Mouse (Mus musculus) NIH3T3 (cell line): ENCODE results near the gene Tmem119.
"Not testable (repeated sequence)": the region's sequence is repeated elsewhere in the genome, so short reads cannot be mapped to it uniquely, and the experiment has no call there.

Source experiments
- DNase-seq: peaks from one replicate; pipeline ENCODE4 v3.0.0-alpha.2; 2012; ENCODE audit warnings: low read depth

Tmem119 gene

DNA sequence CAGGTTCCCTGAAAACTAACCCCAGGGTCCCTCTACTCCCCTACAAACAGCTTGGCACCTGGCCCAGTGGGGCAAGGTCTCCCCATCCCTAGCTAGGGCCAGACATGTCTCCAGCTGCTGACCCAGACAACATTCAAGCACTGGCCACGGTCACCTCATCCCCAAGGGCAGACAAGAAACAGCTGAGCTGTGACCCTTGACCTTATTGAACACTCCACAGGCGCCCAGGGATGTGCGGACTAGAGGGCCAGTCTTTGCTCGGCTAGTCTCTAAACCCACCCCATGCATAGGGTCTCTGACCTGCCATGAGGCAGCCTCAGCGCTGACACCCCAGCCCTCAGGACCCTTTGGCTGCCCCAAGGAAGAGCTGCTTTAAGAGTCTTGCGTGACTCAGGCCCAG lies 11.7 kb downstream of the Tmem119 start:
- no peak for DNase-seq

DNA sequence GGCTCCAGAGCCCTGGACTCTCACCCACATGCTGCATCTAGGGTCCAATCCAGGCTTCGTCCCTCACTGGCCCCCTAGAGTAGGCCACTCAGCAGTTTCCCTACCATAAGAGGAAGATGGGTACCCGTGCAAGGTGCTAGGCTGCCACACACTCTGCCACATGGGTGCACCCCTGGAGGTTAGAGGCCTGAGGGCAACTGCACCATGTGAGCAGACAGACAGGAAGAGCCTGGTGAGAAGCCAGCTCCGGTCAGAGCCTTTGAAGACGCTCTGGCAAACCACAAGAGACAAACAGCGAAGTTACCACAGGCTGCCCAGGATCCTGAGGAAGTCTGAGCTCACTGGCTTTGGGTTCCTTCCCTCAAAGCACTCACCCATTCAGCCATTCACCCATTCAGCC lies 13.3 kb downstream of the Tmem119 start:
- DNase-seq: no peak

DNA sequence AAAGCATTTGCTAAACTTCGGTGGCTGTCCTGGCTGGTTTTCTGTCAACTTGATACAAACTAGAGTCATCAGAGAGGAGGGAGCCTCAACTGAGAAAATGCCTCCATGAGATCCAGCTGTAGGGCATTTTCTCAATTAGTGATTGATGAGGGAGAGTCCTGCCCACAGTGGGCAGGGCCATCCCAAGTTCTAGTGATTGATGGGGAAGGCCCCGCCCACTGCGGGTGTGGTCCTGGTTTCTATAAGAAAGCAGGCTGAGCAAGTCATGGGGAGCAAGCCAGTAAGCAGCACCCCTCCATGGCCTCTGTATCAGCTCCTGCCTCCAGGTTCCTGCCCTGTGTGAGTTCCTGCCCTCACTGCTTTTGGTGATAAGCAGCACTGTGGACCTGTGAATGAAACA lies 16.2 kb downstream of the Tmem119 start:
- DNase-seq: peak; percentile 94

DNA sequence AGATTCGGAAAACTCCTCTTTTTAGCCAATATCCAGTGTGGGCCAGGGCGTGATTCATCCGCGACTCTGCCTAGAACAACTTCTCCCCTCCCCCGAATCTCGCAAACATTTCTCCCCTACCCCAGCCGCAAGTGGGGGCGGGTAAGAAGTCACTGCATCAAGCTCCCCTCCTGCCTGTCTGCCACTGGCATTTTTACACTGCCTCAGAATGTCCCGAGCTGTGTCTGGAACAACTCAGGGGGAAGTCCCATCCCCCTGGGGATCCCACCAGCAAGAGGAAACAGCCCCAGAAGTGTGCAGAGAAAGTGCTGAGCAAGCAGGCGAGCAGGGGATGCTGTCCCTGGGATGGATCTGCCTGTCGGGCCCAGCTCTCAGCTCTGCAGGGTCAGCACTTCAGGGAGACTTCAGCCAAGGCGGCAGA lies 16.7 kb downstream of the Tmem119 start:
- DNase-seq: peak; percentile 92

DNA sequence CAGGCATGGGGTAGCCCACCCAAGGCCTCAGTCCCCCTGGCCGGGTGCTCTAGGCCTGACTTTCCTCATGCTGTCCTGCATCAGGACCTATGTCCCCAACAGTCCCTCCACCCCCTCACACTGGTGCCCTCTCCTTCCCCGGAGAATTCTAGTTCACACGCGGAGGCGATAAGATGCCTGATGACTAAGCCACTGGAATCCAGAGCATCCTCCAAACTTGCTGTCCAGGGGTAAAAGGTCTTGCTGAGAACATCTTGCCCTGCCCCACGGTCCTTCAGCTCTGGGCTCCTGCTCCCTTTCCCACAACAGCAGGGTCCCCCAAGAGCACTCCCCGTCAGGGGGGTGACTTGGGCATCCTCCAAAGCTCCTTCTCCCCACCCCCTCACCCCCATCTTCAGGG lies 17.7 kb downstream of the Tmem119 start:
- DNase-seq: peak; percentile 68

DNA sequence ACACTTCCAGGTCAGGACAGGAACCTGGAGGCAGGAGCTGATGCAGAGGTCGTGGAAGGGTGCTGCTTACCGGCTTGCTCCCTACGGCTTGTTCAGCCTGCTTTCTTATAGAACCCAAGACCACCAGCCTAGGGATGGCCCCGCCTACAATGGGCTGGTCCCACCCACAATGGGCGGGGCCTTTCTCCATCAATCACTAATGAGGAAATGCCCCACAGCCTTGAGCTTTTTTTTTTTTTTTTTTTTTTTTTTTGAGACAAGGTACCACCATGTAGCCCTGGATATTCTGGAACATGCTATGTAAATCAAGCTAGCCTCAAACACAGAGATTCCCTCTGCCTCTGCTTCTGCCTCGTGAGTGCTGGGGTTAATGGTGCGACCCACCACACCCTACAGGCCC lies 18.4 kb downstream of the Tmem119 start:
- DNase-seq: no peak

DNA sequence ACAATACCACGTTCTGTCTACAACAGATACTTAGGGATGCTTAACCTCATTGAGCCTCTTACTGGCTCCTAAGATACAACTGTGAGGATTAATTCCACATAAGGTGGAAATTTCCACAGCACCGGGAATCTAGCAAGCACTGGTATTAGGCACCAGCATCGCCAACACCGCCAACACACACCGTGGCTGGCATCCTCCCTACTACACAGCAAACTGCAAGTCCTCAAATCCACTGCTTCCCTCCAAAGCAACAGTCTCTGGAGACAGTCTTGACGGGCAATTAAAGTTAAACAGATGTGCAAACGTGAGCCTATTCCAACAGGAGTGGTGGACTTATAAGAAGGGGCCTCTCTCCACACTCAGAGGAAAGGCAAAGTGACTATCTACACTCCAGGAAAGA lies 19.1 kb downstream of the Tmem119 start:
- peak; percentile 60 for DNase-seq

DNA sequence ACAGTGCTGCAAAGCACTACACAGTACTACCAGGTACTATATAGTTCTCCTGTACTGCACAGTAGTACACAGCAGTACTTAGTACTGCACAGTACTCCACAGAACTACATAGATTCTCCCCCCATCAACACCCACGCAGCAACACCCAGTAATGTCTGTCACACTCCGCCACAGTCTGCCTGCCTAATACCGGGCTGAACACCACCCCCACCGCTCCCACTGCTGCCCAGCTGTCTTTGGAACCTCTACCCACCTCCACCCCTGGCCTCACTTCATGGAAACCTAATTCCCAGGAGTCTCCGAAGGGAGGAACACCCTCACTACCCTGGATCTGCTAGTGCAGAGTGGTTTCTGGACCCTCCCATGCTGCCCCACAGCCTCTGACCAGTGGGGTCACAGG lies 19.6 kb downstream of the Tmem119 start:
- DNase-seq: no peak

DNA sequence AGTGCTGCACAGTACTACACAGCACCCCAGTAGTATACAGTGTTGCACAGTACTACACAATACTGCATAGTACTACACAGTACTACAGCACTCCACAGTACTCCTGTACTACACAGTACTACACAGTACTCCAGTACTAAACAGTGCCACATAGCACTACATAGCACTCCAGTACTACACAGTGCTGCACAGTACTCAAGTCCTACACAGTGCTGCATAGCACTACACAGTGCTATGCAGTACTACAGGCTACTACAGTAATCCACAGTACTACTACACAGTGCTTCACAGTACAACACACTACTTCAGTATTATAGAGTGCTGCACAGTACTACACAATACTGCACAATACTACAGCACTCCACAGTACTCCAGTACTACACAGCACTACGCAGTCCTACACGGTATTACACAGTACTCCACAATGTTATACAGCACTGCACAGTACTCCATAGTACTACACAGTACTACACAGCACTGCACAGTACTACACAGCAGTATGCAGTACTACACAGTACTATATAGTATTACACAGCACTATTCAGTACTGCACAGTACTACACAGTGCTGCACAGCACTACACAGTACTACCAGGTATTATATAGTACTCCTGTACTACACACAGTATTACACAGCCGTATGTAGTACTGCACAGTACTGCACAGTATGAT lies 20.1 kb downstream of the Tmem119 start:
- no peak for DNase-seq

DNA sequence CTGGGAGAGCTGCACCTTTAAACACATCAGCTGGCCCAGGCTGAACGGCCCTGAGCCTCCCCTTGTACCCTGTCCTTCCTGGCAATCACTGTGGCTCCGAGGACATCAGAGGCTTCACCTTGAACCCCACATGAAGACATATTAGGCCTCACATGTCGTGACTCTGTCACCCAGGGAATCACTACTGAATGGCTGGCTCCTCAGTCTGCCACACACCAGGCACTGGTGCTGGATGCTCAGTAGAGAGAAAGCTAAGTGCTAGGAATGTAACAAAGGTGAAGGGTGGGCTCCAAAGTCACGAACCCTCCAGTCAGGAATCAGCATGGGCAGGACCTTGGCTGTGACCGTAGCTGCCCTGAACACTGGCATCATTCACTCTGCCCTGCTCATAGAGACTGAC lies 20.7 kb downstream of the Tmem119 start:
- DNase-seq: no peak

DNA sequence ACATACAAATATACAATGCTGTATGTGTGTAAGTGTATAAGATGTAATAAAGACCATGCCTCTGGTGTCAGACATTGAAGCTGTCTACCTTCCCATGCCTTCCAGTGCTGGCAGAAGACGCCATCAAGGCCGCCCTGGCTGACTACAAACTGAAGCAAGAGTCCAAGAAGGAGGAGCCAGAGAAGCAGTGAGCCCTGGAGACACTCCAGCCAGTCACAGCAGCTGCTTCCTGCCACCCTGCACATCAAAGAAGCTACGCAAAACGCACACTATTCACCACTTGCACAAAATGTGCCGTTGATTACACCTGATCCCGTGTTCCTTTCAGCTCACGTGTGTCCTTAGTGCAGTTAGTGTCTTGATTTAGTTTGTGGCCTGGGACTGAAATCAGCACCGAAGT lies 22.6 kb downstream of the Tmem119 start:
- DNase-seq: not testable (repeated sequence)

DNA sequence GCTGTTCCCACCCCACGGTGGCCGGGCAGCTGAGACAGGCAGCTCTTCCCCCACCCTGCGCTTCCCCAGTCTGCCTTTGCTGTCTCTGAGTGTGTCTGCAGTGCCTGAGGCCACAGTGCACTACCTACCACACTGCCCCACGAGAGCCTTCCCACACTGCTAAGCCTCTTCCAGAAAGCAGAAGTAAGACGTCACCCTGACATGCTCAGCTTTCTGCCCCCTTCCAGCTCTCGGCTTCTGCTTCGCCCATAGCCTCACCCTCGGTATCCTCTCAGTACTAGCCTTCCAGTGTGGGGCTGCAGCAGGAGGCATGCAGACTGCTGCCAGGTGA lies 23.5 kb downstream of the Tmem119 start:
- DNase-seq: no peak

DNA sequence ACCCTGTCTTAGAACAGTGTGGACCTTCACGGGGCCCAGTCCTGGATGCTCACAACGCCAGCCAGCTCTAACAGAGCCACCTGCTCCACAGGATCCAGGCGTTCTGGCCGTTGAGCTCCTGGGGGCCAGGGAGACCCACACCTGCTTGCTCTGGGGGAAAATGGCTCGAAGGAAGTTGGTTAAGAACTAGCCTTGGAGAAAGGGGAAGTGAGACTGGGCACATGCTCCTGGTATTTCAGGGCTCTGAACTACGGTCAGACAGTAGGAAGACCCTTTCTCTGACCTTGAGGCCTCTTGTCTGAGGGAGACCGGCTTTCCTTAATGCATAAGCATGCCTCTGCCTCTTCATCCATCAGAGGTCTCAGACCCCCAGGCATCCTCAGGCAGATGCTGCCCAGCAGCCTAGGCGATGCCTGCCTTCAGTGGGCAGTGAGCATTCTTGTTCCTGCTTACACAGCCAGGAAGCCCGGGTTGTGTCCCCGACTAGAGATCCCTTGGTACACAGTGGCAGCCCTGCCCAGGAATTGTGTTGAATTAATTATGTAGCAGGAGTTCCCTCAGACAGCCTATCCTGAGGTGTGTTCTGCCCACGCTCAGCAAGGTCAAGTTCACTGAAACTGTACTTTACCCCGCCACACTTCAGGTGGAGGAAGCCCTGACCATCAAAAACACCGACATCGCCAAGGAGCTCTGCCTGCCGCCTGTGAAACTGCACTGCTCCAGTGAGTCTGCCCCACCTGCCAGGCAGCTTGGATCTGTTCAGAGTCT lies 24.0 kb downstream of the Tmem119 start:
- DNase-seq: no peak

DNA sequence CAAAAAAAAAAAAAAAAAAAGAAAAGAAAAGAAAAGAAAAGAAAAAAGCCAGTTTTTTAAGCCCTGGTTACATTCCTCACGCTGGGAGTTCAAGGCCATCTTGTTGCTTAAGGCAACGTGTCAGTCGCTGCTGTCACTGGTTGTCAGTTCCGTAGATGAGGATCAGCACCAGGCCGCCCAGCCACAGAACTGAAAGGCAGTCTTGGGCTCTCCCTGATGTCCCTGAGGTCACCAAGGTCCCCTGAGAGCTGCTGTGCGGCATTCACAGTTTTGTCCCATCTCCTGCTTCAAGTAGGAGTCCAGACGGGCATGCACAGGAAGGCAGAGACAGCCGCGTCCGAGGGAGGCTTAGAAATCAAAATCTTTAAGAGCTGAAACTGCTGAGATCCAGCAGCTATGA lies 24.7 kb downstream of the Tmem119 start:
- no peak for DNase-seq

DNA sequence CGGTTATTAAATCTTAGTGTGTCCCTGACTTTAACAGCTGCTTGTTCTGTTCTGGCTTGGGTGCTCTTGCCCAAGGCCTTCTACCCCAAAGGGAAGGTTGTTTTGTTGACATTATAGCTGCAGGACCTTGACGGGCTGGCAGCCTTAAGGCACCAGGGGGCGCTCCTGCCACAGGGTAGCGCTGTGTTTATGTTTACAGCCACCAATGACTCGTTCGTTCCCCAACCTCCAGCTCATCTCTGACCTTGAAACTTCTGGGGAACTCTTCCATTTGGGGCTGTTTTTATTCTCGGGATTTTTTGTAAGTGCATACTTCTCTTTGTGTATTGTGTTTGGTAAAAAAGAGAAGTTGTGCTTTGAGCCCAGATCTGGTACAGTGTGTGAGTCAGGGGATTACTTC lies 26.7 kb downstream of the Tmem119 start:
- peak; percentile 95 for DNase-seq

DNA sequence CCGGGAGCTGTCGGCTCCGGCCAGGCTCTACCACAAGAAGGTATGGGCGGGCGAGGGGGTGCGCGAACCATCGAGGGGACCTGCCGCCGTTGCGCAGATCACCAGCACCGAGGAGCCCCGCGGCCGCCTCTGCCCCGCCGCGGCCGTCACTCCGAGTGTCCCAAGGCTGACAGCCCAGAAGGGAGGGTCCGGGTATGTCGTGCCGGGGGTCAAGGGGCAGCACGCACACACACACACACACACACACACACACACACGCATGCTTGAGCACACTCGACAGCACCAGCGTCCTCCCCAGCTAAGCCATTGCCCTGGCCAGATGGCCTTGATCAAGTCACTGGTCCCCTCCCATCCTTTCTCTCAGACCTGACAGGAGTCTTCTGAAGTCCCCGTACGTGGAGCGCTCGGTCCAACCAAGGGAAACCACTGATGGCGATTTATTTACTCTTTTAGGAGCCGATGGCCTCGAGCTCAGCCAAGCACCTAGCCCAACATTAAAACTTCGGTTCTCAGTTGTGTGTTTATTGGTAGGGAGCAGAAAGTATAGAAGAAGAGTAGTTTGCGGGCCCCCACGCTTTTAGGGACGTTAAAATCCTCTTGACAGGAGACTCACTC lies 27.3 kb downstream of the Tmem119 start:
- DNase-seq: no peak

DNA sequence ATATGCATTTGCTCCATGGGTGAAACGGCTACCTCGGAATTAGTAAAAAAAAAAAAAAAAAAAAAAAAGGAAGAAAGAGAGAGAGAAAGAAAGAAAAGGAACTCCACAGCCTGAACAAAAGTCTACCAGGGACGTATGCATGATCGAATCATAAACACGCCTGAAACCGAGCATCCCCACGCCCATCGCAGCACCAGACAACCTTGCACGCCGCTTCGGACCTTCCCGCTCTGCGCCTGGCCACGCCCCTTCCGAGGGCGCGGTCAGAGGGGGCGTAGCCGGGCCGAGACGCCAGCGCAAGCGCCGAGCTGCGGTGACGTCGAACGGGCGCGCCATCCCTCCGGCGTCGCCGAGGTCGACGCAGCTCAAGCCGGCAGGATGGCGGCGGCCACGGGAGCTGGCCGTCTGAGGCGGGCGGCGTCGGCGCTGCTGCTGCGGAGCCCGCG lies 27.8 kb downstream of the Tmem119 start, which contains the start of the genes Sart3 and Iscu:
Gene Sart3, minus strand, starts transcription at position 61 of the 446 bp plus-strand sequence.
Gene Iscu, plus strand, starts transcription at position 299 of the 446 bp plus-strand sequence.
- peak; percentile 98 for DNase-seq

DNA sequence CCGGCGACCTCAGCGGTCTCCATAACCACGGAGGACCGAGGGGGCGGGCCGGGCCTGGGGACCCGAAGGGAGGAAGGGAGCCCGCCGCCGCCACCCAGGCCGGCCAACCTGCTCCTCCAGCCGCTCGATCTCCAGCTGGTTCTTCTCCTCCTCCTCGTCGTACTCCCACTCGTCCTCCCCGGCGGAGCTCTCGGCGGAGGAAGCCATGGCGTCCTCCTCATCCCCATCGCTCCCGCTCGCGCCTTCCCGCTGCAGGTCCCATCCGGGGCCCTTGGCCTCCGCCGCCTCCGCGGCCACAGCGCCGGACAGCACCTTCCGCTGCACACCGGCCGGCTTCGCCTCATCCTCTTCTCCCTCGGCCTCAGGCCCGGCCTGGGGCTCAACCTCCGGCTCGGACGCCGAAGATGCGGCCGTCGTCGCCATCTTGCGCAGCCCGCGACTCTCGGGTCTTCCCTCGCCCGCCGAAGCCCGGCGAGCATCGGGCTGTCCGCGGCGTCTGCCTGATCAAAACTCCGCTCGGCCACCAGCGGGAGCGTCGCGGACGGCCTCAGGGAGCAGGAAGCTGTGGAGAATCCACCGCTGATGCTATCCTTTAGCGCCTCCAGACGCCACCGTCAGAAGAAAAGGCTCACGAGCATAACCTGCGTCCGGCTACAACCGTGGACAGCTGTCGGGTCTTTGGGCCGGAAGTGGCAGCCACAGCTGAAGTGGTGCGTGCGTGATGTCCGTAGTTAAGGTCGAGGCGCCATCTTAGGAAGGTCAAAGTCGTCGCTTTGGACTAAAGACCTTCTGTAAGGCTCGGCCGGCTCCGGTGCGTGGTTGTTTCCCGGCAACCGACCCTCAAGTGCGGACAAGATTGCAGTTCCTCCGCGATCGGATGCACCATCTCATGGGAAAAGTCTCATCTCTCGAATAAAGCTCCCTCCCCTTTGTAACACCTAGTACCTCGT lies 28.8 kb downstream of the Tmem119 start:
- peak; percentile 89 for DNase-seq

DNA sequence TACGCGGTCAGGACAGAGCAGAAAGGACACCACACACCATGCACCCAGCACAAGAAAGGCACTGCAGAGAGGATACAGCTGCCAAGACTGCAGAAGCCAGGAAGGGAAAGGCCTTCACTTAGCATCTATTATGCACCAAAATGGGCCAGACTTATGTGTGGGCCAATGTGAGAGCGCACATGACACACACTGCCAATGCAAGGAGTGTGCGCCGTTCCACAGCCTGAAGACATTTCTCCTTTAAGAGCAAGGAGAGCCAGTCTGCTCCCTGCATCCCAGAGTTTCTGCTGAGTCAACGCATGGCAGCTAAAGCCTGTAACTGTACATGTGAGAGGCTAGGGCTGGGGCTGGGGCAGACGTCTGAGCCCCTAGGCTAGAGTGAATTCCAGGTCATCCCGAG lies 31.5 kb downstream of the Tmem119 start:
- DNase-seq: no peak

DNA sequence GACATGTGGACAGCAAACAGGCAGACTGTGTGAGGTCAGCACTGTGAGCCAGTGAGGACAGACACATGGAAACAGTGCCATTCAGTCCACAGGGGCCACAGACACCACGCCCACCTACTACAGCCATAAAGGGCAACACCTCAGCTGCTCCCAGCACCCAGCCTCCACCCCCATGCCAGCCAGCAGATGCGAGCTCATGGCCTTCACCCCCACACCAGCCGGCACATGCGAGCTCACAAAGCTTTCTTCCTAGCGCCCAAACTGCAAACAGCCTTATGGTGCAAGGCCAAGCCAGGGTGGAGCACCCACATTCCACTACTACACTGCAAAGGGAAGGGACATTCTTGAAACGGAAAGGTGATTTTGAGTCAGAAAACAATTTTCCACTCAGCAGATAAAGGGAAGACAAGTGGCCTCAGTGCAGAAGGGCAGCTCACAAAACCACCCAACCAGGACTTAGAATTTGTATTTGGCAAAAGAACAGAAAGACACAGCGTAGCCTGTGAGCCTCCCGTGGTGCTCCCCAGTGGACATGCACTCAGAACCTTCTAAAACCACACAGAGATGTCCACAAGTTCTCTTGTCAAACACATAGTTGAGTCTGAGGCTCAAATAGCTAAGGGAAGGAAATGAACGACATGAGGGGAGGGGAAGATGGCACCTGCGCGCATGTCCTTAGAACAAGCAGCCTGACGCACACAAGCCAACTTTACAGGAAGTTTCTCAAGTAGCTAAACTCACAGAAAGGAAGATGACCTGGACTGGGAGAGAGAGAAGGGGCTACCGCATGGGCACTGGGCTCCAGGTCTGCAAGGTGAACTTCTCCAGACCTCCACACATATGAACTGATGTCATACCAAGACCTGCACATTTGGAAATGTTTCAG lies 34.4 kb downstream of the Tmem119 start:
- DNase-seq: no peak

DNA sequence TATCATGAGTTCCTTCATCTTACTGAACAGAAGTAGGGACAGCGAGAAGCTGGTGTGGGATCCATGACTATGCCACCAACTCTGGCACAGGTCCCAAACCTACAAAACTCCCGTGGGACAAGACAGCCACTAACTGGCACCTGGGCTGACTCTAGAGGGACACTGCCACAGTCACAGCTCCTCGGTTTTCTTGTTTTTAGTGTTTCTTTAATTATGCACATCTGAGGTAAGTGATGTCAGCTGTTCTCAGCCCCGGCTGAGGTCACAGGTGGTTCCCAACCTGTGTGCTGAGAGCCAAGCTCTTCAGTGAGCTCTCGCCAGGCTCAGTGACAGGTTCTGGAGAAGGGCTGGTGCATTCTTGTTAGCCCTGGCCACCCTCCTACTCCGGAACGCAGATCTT lies 35.9 kb downstream of the Tmem119 start:
- no peak for DNase-seq
